Mouse (Mus musculus): ENCODE measurements around the gene Fam71e1. TPM values are rescaled to one million over a fixed set of nuclear protein-coding genes. Genes with fewer than 3 reads are reported as not detected.

Fam71e1 gene
- total and polyA plus RNA-seq, 3 experiments, result 1.2 to 2.0 TPM; not detected in 1

GRCm38 (mm10) chr7:44534242-44534641, 37.9 kb downstream of the Fam71e1 start:
- DNase-seq (ENCODE audit: low read depth, low spot score), result no peak
- Histone ChIP-seq H3K9ac (ENCODE audit: control insufficient read depth, low read depth, low read length, poor library complexity, severe bottlenecking) (no peak overlapping the region), H3K79me2 (ENCODE audit: control insufficient read depth, insufficient read depth, low read length, poor library complexity) (no peaks in the 10 kb centered on the region), H3K4me3 (ENCODE audit: control insufficient read depth in 1 of 2, insufficient read depth in 1 of 2, low read depth in 2 of 2, low read length in 2 of 2) (no peak overlapping the region), H3K27me3 (ENCODE audit: control insufficient read depth in 1 of 2, insufficient read depth in 2 of 2, low read length in 2 of 2) (no peaks in the 10 kb centered on the region), H3K9me3 (replicated peaks; ENCODE audit: insufficient read depth, low read length) (no peaks in the 10 kb centered on the region), H3K4me1 (ENCODE audit: control insufficient read depth in 1 of 2, insufficient read depth in 2 of 2, low read length in 2 of 2) (no peaks in the 10 kb centered on the region), H3K36me3 (ENCODE audit: control insufficient read depth in 1 of 2, insufficient read depth in 2 of 2, low read length in 2 of 2) (no peaks in the 10 kb centered on the region), H3K27ac (ENCODE audit: control insufficient read depth, low read depth, low read length) (no peak overlapping the region)
- TF ChIP-seq SMC3 (IDR thresholded peaks at IDR 0.05; ENCODE audit: low read depth, low read length), result no peak
- no peak for TF ChIP-seq POLR2AphosphoS2 (IDR thresholded peaks at IDR 0.05; ENCODE audit: low read length)
- TF ChIP-seq USF2 (IDR thresholded peaks at IDR 0.05; ENCODE audit: borderline replicate concordance in 1 of 2, insufficient read depth in 1 of 2, low read depth in 1 of 2, low read length in 2 of 2), result no peak
- no peak for TF ChIP-seq GABPA (IDR thresholded peaks at IDR 0.05; ENCODE audit: low read depth, low read length)
- no peak for TF ChIP-seq KAT2A (conservative IDR thresholded peaks at IDR 0.05; ENCODE audit: low read depth, low read length)
- TF ChIP-seq POLR2A (IDR thresholded peaks at IDR 0.05; ENCODE audit: control insufficient read depth in 1 of 2, insufficient read depth in 1 of 2, low read depth in 1 of 2, low read length in 2 of 2, poor library complexity in 1 of 2), result no peak
- no peak for TF ChIP-seq EP300 (IDR thresholded peaks at IDR 0.05; ENCODE audit: low read depth in 1 of 2, low read length in 2 of 2)
- TF ChIP-seq MAFK (IDR thresholded peaks at IDR 0.05; ENCODE audit: borderline replicate concordance, low read depth, low read length), result no peak
- no peak for TF ChIP-seq ZMIZ1 (IDR thresholded peaks at IDR 0.05; ENCODE audit: low read depth, low read length)
- TF ChIP-seq ELF1 (IDR thresholded peaks at IDR 0.05; ENCODE audit: low read depth, low read length), result no peak
- TF ChIP-seq RCOR1 (IDR thresholded peaks at IDR 0.05; ENCODE audit: low read depth, low read length), result no peak
- no peak for TF ChIP-seq GATA1 (IDR thresholded peaks at IDR 0.05; ENCODE audit: low read depth, low read length)
- no peak for TF ChIP-seq MEF2A (IDR thresholded peaks at IDR 0.05; ENCODE audit: extremely low read depth, insufficient replicate concordance, low read depth, low read length, poor library complexity, severe bottlenecking)
- no peak for TF ChIP-seq MYB (IDR thresholded peaks at IDR 0.05; ENCODE audit: low read depth, low read length)
- TF ChIP-seq USF1 (IDR thresholded peaks at IDR 0.05; ENCODE audit: low read depth, low read length), result no peak
- no peak for TF ChIP-seq RAD21 (IDR thresholded peaks at IDR 0.05; ENCODE audit: low read depth, low read length)
- TF ChIP-seq ETS1 (IDR thresholded peaks at IDR 0.05; ENCODE audit: low read depth, low read length), result no peak
- no peak for TF ChIP-seq POLR2AphosphoS5 (IDR thresholded peaks at IDR 0.05; ENCODE audit: borderline replicate concordance, low read depth, low read length)
- TF ChIP-seq JUND (IDR thresholded peaks at IDR 0.05; ENCODE audit: low read depth, low read length), result no peak

- Histone ChIP-seq H3K9ac (ENCODE audit: control insufficient read depth, low read depth, low read length, poor library complexity, severe bottlenecking) (no peak overlapping the region), H3K4me3 (ENCODE audit: control insufficient read depth in 1 of 2, insufficient read depth in 1 of 2, low read depth in 2 of 2, low read length in 2 of 2) (no peak overlapping the region), H3K9me3 (replicated peaks; ENCODE audit: insufficient read depth, low read length) (no peaks in the 10 kb centered on the region), H3K36me3 (ENCODE audit: control insufficient read depth in 1 of 2, insufficient read depth in 2 of 2, low read length in 2 of 2) (no peaks in the 10 kb centered on the region), H3K4me1 (ENCODE audit: control insufficient read depth in 1 of 2, insufficient read depth in 2 of 2, low read length in 2 of 2) (no peaks in the 10 kb centered on the region), H3K79me2 (ENCODE audit: control insufficient read depth, insufficient read depth, low read length, poor library complexity) (no peaks in the 10 kb centered on the region), H3K27ac (ENCODE audit: control insufficient read depth, low read depth, low read length) (no peak overlapping the region), H3K27me3 (ENCODE audit: control insufficient read depth in 1 of 2, insufficient read depth in 2 of 2, low read length in 2 of 2) (no peaks in the 10 kb centered on the region)
- no peak for DNase-seq (ENCODE audit: low read depth, low spot score)
- TF ChIP-seq CTCF (IDR thresholded peaks at IDR 0.05 in 2 of 3, conservative IDR thresholded peaks at IDR 0.05 in 1 of 3; ENCODE audit: control insufficient read depth in 1 of 3, insufficient read depth in 1 of 3, low read depth in 2 of 3, low read length in 3 of 3, poor library complexity in 1 of 3, severe bottlenecking in 1 of 3) (peak in 1 of 3 experiments; percentile 5; a peak in 1 of 6 replicates), ZC3H11A (IDR thresholded peaks at IDR 0.05; ENCODE audit: low read depth, low read length) (no peak), CHD2 (IDR thresholded peaks at IDR 0.05; ENCODE audit: low read length) (no peak)
Observed at GRCm38 (mm10) chr7:44534656-44535441, 38.5 kb downstream of the Fam71e1 start.
